Mouse (Mus musculus): ENCODE data around the gene Zfp74. TPM values are rescaled to one million over a fixed set of nuclear protein-coding genes. Genes with fewer than 3 reads are reported as not detected.

Gene Zfp74
- polyA plus RNA-seq, 1 experiment from 2014 or later: 16.6 TPM

DNA sequence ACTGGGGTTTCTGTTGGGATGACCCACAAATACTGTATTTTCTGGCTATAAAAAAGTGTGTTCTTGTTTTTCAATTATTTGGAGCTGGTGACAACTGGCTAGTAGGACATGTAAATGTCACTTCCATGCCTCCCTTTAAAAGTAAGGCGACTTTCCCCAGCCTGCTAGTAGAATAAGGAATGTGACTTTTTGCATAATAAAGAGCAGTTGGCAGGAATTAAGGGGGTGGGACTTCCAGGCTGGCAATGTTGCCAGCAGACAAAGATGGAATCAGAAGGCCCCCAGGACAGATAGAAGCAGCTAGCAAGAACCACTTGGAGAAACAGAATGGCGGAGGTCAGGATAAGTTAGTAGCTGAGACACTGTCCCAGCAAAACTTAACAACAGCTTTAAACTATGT, 43.6 kb downstream of the Zfp74 start:
- Histone ChIP-seq H3K36me3 (ENCODE audit: control insufficient read depth, insufficient read depth, low read length) (peaks cover 19% of the 10 kb centered on the region), H3K4me2 (ENCODE audit: low read depth, severe bottlenecking) (no peak overlapping the region), H3K4me1 (ENCODE audit: control insufficient read depth, insufficient read depth, low read length) (no peaks in the 10 kb centered on the region), H3K4me3 (ENCODE audit: low read depth, low read length) (no peak overlapping the region), H3K9ac (ENCODE audit: low read length) (no peak overlapping the region), H3K27me3 (ENCODE audit: control insufficient read depth, insufficient read depth, low read length) (no peaks in the 10 kb centered on the region), H3K9me3 (ENCODE audit: control insufficient read depth, low read length) (no peaks in the 10 kb centered on the region; the same call in 1 of the 2 replicates), H3K27ac (replicated peaks; ENCODE audit: low read depth, low read length) (no peak overlapping the region)
- no peak for ATAC-seq (ENCODE audit: insufficient number of reproducible peaks, low FRiP score, low TSS enrichment, low read depth)
- WGBS: 80% methylated on average over 2 of the region's 2 CpGs
- DNase-seq (ENCODE audit: low spot score): no peak

GRCm38 (mm10) chr7:29908130-29908950, 45.5 kb downstream of the Zfp74 start, which contains the start of gene Zfp383:
Gene Zfp383, plus strand, starts transcription at chr7:29908223.
- no peaks in the 10 kb centered on the region for H3K4me1 ChIP-seq (ENCODE audit: control insufficient read depth, insufficient read depth, low read length)
- H3K9me3 ChIP-seq (ENCODE audit: control insufficient read depth, low read length): no peaks in the 10 kb centered on the region; the same call in 1 of the 2 replicates
- H3K4me3 ChIP-seq (ENCODE audit: low read depth, low read length): peak within 1 kb of the TSS; percentile 46
- H3K27ac ChIP-seq (replicated peaks; ENCODE audit: low read depth, low read length): no peak within 1 kb of the TSS
- no peaks in the 10 kb centered on the region for H3K27me3 ChIP-seq (ENCODE audit: control insufficient read depth, insufficient read depth, low read length)
- H3K36me3 ChIP-seq (ENCODE audit: control insufficient read depth, insufficient read depth, low read length): peaks cover 8% of the 10 kb centered on the region
- peak within 1 kb of the TSS; percentile 67 for H3K9ac ChIP-seq (ENCODE audit: low read length)
- WGBS: under 1% methylated on average over 33 of the region's 33 CpGs
- ATAC-seq (ENCODE audit: insufficient number of reproducible peaks, low FRiP score, low TSS enrichment, low read depth) (peak; percentile 78), DNase-seq (ENCODE audit: low spot score) (peak; percentile 94)
- H3K4me2 ChIP-seq (ENCODE audit: low read depth, severe bottlenecking): peak within 1 kb of the TSS; percentile 59

- Histone ChIP-seq H3K4me1 (ENCODE audit: control insufficient read depth, insufficient read depth, low read length) (no peaks in the 10 kb centered on the region), H3K27ac (replicated peaks; ENCODE audit: low read depth, low read length) (no peak overlapping the region), H3K9me3 (ENCODE audit: control insufficient read depth, low read length) (no peaks in the 10 kb centered on the region; the same call in 1 of the 2 replicates), H3K4me2 (ENCODE audit: low read depth, severe bottlenecking) (no peak overlapping the region), H3K36me3 (ENCODE audit: control insufficient read depth, insufficient read depth, low read length) (peaks cover 9% of the 10 kb centered on the region), H3K27me3 (ENCODE audit: control insufficient read depth, insufficient read depth, low read length) (no peaks in the 10 kb centered on the region), H3K4me3 (ENCODE audit: low read depth, low read length) (no peak overlapping the region), H3K9ac (ENCODE audit: low read length) (no peak overlapping the region)
- 87% methylated on average over 5 of the region's 5 CpGs for WGBS
- ATAC-seq (ENCODE audit: insufficient number of reproducible peaks, low FRiP score, low TSS enrichment, low read depth) (no peak), DNase-seq (ENCODE audit: low spot score) (no peak)
Observed at GRCm38 (mm10) chr7:29907206-29907605, 46.7 kb downstream of the Zfp74 start.

GRCm38 (mm10) chr7:29906682-29907058, 47.2 kb downstream of the Zfp74 start:
- WGBS: 29% methylated on average over 8 of the region's 8 CpGs
- peaks cover 4% of the 10 kb centered on the region; the same call in 1 of the 2 replicates for H3K36me3 ChIP-seq (ENCODE audit: control insufficient read depth, insufficient read depth, low read length)
- H3K27me3 ChIP-seq (ENCODE audit: control insufficient read depth, insufficient read depth, low read length): no peaks in the 10 kb centered on the region
- peak overlapping the region; percentile 53 for H3K4me3 ChIP-seq (ENCODE audit: low read depth, low read length)
- no peak for ATAC-seq (ENCODE audit: insufficient number of reproducible peaks, low FRiP score, low TSS enrichment, low read depth)
- H3K4me2 ChIP-seq (ENCODE audit: low read depth, severe bottlenecking): peak overlapping the region; percentile 65
- H3K27ac ChIP-seq (replicated peaks; ENCODE audit: low read depth, low read length): no peak overlapping the region; the same call in 1 of the 2 replicates
- DNase-seq (ENCODE audit: low spot score): peak; percentile 38
- no peaks in the 10 kb centered on the region for H3K4me1 ChIP-seq (ENCODE audit: control insufficient read depth, insufficient read depth, low read length)
- H3K9ac ChIP-seq (ENCODE audit: low read length): peak overlapping the region; percentile 69
- no peaks in the 10 kb centered on the region for H3K9me3 ChIP-seq (ENCODE audit: control insufficient read depth, low read length)

GRCm38 (mm10) chr7:29905966-29906681, 47.8 kb downstream of the Zfp74 start, which contains the start of gene Zfp27:
Gene Zfp27, minus strand, starts transcription at chr7:29906572.
- peak; percentile 81 for DNase-seq (ENCODE audit: low spot score)
- no peaks in the 10 kb centered on the region for H3K27me3 ChIP-seq (ENCODE audit: control insufficient read depth, insufficient read depth, low read length)
- no peaks in the 10 kb centered on the region for H3K9me3 ChIP-seq (ENCODE audit: control insufficient read depth, low read length)
- H3K4me2 ChIP-seq (ENCODE audit: low read depth, severe bottlenecking): peak within 1 kb of the TSS; percentile 65
- H3K4me3 ChIP-seq (ENCODE audit: low read depth, low read length): peak within 1 kb of the TSS; percentile 53
- ATAC-seq (ENCODE audit: insufficient number of reproducible peaks, low FRiP score, low TSS enrichment, low read depth): peak; percentile 73
- no peaks in the 10 kb centered on the region for H3K4me1 ChIP-seq (ENCODE audit: control insufficient read depth, insufficient read depth, low read length)
- H3K27ac ChIP-seq (replicated peaks; ENCODE audit: low read depth, low read length): peak within 1 kb of the TSS; percentile 93
- WGBS: under 1% methylated on average over 22 of the region's 22 CpGs
- H3K9ac ChIP-seq (ENCODE audit: low read length): peak within 1 kb of the TSS; percentile 69
- H3K36me3 ChIP-seq (ENCODE audit: control insufficient read depth, insufficient read depth, low read length): peaks cover 4% of the 10 kb centered on the region; the same call in 1 of the 2 replicates

DNA sequence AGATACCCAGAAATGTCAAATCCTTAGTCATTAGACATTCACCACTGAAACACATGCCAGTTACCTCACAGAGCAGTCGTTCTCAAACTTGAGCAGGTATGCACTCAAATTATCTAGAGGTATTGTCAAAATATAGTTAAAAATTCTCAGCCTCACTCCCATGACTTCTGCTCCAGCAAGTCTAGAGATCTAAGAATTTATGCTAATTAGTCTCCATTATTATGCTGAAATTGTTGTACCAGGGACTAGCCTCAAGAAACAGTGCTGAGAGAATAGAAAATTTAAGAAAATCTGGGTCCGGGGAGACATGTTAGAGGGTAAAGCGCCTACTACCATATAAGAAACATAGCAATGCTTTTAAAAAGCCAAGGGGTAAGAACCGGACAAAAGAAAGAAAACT, 49.8 kb downstream of the Zfp74 start:
- no peak overlapping the region for H3K27ac ChIP-seq (replicated peaks; ENCODE audit: low read depth, low read length)
- H3K27me3 ChIP-seq (ENCODE audit: control insufficient read depth, insufficient read depth, low read length): no peaks in the 10 kb centered on the region
- no peak overlapping the region for H3K4me3 ChIP-seq (ENCODE audit: low read depth, low read length)
- H3K9me3 ChIP-seq (ENCODE audit: control insufficient read depth, low read length): no peaks in the 10 kb centered on the region
- peaks cover 9% of the 10 kb centered on the region; the same call in 1 of the 2 replicates for H3K36me3 ChIP-seq (ENCODE audit: control insufficient read depth, insufficient read depth, low read length)
- 94% methylated on average over 4 of the region's 4 CpGs for WGBS
- H3K4me2 ChIP-seq (ENCODE audit: low read depth, severe bottlenecking): no peak overlapping the region
- DNase-seq (ENCODE audit: low spot score) (no peak), ATAC-seq (ENCODE audit: insufficient number of reproducible peaks, low FRiP score, low TSS enrichment, low read depth) (no peak)
- H3K4me1 ChIP-seq (ENCODE audit: control insufficient read depth, insufficient read depth, low read length): no peaks in the 10 kb centered on the region
- H3K9ac ChIP-seq (ENCODE audit: low read length): no peak overlapping the region

DNA sequence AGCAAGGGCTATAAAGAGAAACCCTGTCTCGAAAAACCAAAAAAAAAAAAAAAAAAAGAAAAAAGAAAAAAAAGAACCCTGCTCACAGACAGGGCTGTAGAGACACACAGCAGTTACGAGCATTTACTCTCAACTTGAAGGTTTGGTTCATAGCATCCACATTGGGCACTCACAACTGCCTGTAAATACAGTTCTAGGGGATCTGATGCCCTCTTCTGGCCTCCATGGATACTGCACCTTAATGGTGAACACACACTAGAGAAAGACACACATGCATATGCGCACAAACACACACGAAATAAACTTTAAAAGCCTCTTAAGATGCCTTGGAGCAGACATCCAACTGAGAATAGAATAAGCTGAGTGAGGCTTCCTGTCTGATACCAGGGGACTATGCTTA, 55.5 kb downstream of the Zfp74 start:
- Histone ChIP-seq H3K9me3 (ENCODE audit: control insufficient read depth, low read length) (peaks cover 15% of the 10 kb centered on the region; the same call in 1 of the 2 replicates), H3K36me3 (ENCODE audit: control insufficient read depth, insufficient read depth, low read length) (peaks cover 48% of the 10 kb centered on the region), H3K27ac (replicated peaks; ENCODE audit: low read depth, low read length) (no peak overlapping the region), H3K4me1 (ENCODE audit: control insufficient read depth, insufficient read depth, low read length) (no peaks in the 10 kb centered on the region), H3K9ac (ENCODE audit: low read length) (no peak overlapping the region), H3K4me2 (ENCODE audit: low read depth, severe bottlenecking) (no peak overlapping the region), H3K4me3 (ENCODE audit: low read depth, low read length) (no peak overlapping the region), H3K27me3 (ENCODE audit: control insufficient read depth, insufficient read depth, low read length) (no peaks in the 10 kb centered on the region)
- DNase-seq (ENCODE audit: low spot score) (no peak), ATAC-seq (ENCODE audit: insufficient number of reproducible peaks, low FRiP score, low TSS enrichment, low read depth) (no peak)
- WGBS: 95% methylated on average over 4 of the region's 4 CpGs

GRCm38 (mm10) chr7:29892756-29893155, 61.1 kb downstream of the Zfp74 start:
- H3K9ac ChIP-seq (ENCODE audit: low read length): no peak overlapping the region
- ATAC-seq (ENCODE audit: insufficient number of reproducible peaks, low FRiP score, low TSS enrichment, low read depth): no peak
- H3K9me3 ChIP-seq (ENCODE audit: control insufficient read depth, low read length): peaks cover 24% of the 10 kb centered on the region; the same call in 1 of the 2 replicates
- over 99% methylated on average over 4 of the region's 4 CpGs for WGBS
- H3K4me3 ChIP-seq (ENCODE audit: low read depth, low read length): no peak overlapping the region
- no peak overlapping the region for H3K27ac ChIP-seq (replicated peaks; ENCODE audit: low read depth, low read length)
- no peak overlapping the region for H3K4me2 ChIP-seq (ENCODE audit: low read depth, severe bottlenecking)
- H3K36me3 ChIP-seq (ENCODE audit: control insufficient read depth, insufficient read depth, low read length): peaks cover 40% of the 10 kb centered on the region
- DNase-seq (ENCODE audit: low spot score): no peak
- no peaks in the 10 kb centered on the region for H3K4me1 ChIP-seq (ENCODE audit: control insufficient read depth, insufficient read depth, low read length)
- no peaks in the 10 kb centered on the region for H3K27me3 ChIP-seq (ENCODE audit: control insufficient read depth, insufficient read depth, low read length)
